Mouse (Mus musculus): Measurements from ENCODE around the gene Cntnap2.

- TF ChIP-seq CTCF (IDR thresholded peaks at IDR 0.05; ENCODE audit: low read depth) (no peak), EP300 (IDR thresholded peaks at IDR 0.05; ENCODE audit: low read depth) (no peak)
These were observed 2050.5 kb downstream of the Cntnap2 start for GRCm38 (mm10) chr6:47109582-47110220.
